Mouse (Mus musculus) small intestine, adult 2 months (tissue): Measurements from ENCODE around the gene Dennd1a.

Experiments
- CTCF ChIP-seq: fragments of 200-500 bp; IDR thresholded peaks from 2 replicates; pipeline ENCODE4 v1.5.1; 2012; ENCODE audit warnings: low read depth, mild to moderate bottlenecking, control low read depth, inconsistent platforms, low read length, moderate library complexity, mixed read lengths; ENCODE audit not compliant: insufficient replicate concordance, insufficient read length; ENCODE audit errors: extremely low read depth
- POLR2A ChIP-seq: fragments of 200-500 bp; IDR thresholded peaks from 2 replicates; pipeline ENCODE4 v1.6.1; 2012; ENCODE audit warnings: low read depth, mild to moderate bottlenecking, control low read depth, inconsistent platforms, low read length, moderate library complexity

- TF ChIP-seq CTCF (no peak), POLR2A (no peak)
Observed at GRCm38 (mm10) chr2:37789995-37790394, 497.2 kb downstream of the Dennd1a start.
